Mouse (Mus musculus) frontal cortex, postnatal 25 days (tissue): Measurements from ENCODE around the gene Mamdc4.
"Not testable (repeated sequence)": the region's sequence is repeated elsewhere in the genome, so short reads cannot be mapped to it uniquely, and the experiment has no call there.

Source experiments
- DNase-seq, 2 experiments: peaks; one replicate each; pipeline ENCODE4 v3.0.0; 2022; ENCODE audit warnings: low spot score in 2 of 2

Gene Mamdc4

DNA sequence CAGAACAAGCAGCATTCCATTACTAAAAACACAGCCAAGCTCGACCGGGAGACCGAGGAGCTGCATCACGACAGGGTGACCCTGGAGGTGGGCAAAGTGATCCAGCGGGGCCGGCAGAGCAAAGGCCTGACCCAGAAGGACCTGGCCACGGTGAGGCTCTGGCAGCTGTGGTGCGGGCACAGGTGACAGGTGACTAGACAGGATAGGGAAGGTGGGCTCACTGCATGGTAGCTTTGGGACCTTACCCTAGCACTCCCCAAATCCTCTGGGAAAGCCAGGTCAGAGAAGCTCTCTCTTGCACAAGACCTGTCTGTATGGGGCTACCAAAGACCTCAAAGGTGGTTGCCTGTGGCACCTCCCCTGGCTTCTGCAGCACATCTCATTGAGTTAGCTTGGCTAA lies 14.1 kb downstream of the Mamdc4 start:
- DNase-seq = no peak

DNA sequence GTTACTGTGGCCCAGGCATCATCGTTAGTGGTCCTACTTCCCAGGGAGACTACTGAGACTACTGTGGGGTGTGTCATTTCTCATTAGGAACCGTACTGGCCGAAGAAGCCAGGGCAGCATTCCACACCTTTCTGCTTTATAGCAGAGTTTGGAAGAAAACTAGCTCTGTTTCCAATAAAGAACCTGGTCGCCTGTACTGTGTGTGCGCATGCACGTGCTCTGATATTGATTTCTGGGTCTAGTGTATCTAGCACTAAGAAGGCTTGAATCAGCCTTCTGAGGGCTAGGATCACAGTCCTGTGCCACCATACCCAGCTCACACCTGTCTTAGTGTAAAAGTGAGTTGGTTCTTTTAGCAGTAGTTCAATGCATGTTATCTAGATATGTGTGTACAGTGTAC lies 15.9 kb downstream of the Mamdc4 start:
- DNase-seq = no peak

DNA sequence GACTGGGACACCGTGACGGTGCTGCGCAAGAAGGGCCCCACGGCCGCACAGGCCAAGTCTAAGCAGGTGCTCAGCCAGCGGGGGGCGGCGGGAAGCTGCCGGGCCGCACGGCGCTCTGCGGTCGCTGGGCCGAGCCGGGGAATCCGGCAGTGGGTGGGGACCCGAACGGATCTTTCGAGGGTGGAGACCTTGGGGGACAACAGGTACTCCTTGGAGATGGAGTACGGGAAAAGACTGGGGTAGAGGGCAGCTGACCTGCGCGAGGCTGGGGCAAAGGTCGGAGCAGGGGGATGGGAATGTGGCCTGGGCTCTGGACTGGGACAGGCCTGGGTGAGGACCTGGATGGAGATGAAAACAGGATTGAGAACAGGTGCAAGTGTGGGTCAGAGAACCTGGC lies 16.7 kb downstream of the Mamdc4 start:
- DNase-seq = no peak

DNA sequence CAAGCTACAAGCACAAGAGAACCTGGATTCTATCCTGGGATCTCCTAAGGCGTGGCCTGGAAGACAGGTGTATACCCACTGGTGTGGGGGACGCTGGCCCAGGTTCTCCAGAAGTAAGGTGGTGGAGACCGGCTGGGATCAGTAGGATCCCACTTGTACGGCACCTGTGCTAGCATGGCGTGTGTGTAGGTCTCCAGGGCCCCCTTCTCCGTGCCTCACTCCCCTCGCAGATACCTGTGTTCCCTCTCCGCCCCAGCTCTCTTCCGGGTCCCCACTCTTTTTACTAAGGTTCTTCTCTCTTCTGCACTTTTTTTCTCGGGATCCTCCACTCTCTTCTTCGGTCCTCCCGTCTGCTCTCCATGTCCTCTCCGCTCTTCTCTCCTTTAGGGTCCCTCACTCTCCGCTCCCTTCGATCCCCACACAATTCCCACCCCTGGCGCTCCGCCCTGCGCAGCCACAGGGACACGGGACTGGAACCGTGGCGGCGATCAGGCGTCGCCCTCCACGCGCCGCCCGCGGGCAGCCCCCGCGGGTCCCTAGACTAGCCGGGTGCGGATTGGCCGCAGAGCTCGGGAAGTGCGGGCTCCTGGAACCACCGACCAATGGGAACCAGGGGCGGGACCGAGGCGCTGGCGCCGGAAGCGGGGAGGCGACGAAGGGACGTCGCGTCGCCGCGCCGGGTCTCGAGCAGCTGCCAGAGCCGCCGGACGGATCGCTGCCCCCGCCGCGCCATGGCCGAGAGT lies 17.3 kb downstream of the Mamdc4 start, which contains the start of gene Edf1:
Gene Edf1 (plus strand): TSS at position 627 of the 743 bp plus-strand sequence.
- DNase-seq = peak; percentile 87 to 91

DNA sequence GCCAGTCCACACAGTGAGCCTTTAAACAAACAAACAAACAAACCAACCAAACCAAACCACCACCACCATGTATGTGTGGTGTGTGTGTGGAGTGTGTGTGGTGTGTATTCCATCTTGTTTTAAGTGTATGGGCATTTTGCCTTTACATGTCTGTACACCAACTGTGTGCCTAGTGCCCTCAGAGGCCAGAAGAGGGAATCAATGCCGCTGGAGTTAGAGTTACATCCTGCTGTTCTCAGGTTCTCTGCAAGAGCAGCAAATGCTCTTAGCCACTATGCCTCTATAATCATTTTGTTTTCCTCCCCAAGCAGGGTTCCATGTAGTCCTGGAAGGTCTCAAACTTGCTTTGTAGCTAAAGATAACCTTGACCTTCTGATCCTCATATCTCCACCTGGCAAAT lies 18.3 kb downstream of the Mamdc4 start:
- DNase-seq = no peak

DNA sequence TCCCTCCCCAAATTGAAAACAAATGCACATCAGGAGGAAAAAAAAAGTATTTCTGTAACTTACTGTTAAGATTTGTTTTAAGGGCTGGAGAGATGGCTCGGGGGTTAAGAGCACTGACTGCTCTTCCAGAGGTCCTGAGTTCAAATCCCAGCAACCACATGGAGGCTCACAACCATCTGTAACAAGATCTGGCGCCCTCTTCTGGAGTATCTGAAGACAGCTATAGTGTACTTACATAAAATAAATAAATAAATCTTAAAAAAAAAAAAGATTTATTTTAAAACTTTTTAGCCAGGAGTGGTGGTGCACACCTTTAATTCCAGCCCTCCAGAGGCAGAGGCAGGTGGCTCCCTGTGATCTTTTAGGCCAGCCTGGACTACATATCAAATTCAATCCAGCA lies 19.2 kb downstream of the Mamdc4 start:
- not testable (repeated sequence) for DNase-seq

DNA sequence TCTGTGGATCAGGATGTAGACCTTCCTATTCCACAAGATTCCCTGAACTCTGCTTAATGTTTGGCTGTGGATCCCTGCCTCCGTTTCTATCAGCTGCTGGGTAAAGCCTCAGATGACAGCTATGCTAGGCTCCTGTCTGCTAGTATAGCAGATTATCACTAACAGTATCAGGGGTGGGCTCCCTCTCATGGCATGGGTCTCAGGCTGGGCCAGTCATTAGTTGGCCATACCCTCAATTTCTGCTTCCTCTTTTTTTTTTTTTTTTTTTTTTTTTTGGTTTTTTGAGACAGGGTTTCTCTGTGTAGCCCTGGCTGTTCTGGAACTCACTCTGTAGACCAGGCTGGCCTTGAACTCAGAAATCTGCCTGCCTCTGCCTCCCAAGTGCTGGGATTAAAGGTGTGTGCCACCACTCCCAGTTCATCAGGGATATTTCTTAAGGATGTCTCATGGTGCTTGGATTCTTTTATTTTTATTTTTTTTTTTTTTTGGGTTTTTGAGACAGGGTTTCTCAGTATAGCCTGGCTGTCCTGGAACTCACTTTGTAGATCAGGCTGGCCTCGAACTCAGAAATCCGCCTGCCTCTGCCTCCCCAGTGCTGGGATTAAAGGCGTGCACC lies 21.4 kb downstream of the Mamdc4 start:
- DNase-seq = not testable (repeated sequence)

DNA sequence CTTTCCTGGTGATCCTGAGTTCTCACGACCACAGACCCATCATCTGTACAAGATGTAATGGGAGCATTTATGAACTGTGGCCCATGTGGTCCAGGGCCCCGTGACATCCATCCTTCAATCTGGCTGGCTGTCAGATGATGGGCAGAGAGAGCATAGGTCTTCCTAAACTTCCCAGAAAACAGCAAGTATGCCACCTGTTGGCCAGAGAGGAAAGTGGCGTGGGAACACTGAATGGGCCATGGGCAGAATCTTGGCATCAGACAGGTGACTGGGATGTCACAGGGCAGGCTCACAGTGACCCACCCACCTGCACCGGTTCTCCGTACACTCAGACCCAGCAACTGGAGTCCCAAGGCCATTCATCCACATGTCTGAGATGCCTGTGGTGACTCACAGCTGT lies 23.5 kb downstream of the Mamdc4 start:
- DNase-seq = no peak

DNA sequence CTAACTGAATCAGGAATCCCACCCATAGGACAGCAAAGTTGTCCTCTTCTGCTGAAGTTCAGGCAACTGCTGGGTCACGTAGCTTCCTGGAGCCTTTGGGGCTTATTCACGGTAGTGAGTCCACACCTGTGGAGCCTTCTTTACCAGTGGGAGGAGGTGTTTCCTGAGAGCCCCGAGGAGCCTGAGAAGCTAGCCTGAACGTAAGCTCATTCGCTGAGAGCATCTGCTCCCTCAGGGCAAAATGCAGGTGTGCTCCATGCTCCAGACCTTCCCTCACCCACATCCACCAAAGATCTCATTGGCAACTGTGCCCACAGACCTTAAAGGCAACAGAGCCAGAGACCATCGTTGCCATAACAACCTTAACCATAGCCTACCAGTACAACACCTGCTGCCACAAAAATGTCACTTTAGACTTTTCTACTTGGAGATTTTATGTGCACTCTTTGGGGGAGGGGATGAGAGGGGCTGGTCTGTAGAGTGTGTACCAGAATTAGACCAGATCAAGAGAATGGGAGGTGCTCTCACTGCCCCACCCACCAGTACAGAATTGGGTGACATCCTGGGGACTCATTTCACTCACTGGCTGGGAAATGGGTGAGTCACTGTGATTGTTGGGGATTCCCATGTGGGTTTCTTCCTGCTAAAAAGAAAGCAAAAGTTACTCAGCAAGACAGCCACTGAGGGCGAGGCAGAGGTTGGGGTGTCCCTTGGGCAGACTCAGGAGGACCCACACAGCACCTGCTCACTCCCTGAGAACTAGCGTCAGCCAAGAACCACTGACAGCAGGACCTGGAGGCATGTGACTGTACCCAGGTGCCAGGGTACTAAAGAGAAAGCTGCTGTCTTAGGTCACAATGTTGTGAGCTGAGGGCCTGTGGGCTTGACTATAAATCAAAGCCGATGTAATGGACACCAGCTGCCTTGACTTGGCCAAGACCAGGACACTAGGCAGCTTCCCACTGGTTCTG lies 25.3 kb downstream of the Mamdc4 start:
- DNase-seq = no peak

DNA sequence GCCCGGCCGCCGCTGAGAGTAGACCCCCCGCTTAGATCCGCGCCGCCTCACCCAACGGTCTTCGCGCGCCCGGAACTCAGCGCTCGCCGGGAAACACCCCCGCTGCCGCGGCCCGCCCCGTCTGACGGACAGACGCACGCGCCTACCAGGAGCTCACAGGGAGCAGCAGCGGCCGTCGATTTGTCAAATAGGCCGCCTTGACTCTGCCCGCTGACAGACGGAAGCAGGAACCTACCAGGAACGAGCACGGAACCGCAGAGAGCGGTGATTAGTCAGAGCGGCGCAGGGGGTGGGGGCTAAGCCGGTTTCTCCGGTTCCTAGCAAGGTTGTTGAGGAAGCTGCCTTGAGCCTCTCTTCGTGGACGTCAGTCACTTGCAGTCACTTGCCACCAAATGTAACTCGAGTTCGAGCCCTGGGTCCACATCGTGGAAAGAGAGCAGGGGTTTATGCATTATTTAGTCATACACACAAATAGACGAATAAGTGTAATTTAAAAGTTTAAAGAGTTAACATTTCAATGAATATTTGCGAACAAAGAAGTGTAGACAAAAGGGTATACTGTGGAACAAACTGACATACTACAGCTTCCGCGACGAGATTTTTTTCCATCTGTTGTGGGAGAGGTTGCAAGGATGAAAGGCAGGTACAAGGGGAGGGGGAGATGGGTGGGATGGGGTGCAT lies 27.7 kb downstream of the Mamdc4 start, which contains the start of gene Traf2:
Gene Traf2 (minus strand): TSS at position 130 of the 681 bp plus-strand sequence.
- DNase-seq = peak; percentile 98 to 99

DNA sequence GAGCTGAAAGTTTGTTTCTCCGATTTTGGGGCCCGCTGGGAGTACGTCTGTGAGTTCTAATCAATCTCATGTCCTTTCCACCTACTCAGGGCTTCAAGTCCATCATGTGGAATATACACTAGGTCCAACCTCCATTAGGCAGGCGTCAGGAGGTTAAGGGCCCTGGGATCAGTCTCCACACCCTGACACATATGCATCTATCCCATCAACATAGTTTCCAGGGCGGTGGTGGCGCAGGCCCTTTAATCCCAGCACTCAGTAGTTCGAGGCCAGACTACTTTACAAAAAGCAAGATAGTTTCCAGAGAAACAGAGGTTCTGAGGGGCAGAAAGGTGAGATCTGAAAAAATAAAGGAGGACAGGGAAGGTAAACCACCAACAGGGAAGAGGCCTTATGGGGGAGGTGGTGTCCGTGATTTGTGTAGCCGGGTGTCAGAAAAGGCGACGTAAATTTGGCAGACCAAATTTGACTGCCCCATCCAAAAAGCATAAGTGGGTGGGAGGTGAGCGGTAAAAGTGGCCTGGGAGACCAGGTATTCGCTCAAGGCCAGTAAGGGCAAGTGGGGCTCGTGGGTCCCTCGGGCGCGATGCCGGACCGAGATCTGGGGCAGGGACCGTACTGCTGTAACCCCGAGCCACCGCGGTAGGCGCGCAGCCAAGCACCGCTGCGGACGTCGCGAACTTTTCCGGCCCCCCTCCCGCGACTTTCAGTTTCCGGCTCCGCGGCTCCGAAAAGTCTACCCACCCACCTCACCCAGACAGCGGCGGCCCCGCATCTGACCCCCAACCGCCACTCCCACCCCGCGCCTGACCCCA lies 28.4 kb downstream of the Mamdc4 start:
- no peak for DNase-seq

DNA sequence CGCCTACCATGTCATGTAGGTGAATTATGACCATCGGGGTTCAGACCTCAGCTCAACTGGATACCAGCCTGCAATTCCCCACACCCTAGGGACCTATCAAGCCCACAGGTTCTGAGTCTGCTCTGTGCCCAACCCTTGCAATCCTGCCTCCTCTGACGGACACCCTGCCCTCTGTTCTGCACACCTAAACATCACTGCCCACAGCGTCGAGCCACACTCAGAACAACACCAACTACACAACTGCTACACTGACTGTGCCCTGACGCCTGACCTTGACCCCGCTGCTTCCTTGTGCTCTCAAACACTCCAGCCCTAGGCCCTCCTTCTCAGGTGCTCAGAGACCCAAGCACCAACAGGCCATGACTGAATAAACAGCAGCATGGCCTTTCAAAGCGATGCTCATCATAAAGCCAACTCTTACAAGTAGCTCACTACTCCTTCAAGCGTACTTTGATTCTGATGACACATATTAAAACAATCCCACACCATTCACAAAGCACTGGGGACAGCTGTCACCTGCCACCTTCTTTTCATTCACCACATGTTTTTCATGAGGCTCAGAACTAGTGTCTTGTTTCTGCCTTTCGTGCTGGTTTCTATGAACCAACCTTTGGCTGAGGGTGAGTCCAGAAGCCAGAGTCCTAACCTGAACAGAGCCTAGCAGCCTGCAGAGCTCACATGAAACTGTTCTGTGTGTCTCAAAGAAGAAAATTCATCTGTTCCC lies 32.8 kb downstream of the Mamdc4 start:
- no peak for DNase-seq

DNA sequence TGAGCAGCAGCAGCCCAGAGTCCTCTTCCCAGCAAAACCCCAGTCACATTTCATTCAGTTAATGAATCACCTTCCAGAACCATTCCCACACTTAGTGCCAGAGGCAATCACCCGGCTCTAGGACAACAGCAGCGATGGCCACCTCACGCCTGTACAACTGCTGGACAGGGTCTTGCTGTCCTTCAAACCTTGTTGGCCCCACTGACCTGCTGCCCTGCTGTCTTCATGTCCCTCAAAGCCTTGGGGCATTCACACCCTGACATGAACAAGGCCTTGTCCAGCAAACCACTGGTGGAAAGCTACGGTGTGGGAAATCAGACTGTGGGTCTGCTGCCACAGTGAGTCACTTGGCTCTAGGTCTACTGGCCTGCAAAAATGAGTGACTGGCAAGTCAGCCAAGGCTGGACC lies 34.1 kb downstream of the Mamdc4 start:
- DNase-seq = no peak

DNA sequence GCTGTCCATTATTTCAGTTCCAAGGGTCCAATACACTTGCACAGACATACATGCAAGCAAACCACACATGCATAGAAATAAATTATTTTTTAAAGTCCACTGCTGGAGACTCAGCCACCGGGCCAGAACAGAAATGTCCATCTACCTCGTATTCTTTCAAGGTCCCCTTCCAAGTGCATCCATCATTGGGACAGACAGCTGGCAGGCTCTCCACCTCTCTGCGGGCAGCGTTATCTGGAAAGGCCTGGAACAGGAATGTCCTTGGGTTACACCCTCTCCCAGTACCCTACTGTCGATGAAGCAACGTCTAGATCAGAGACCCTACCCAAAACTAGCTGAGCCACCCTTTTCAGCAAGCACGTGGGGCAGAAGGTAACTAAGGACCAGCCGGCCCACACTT lies 38.1 kb downstream of the Mamdc4 start:
- DNase-seq = no peak

DNA sequence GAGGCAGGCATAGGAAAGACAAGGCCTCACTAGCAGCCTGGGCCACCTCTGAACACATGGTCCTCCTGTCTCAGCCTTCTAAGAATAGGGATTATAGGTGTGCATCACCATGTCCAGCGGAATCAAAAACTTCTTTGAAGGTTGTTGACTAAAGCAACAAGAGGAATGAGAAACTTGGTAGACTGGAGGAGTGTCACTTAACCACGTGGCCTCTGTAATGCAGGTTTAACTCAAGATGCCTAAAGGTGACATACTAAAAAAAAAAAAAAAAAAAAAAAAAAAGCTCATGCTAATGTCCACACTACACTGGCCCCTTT lies 39.8 kb downstream of the Mamdc4 start:
- no peak for DNase-seq

DNA sequence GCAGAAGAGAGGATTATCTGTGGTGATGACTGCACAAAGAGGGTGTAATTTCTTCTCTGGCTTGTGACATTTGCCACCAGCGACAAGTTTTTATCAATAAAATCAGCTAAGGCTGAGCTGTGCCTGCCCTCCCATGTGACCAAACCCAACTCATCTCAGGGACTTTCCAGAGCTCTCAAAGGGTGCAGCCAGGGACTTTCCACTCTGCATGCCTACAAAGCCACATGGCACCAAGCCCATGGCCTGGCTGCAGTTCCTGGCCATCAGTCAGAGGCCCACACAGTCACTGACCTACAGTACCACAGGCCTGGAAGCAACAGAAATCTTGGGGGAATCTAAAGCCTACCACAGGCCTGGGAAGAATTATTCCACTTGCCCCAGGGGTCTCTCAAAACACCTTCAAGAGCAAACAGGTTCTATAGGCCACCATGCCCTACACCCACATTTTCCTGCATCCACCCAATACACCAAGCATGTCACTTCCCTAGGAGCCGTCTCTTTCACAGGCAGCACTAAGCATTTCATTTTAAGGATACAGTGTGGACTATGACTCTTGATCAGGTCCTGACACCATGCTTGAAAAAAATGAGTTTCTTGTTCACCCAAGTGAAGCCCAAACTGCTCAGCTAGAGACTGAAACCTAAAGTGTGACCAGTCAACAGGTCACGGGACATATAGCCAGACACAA lies 40.3 kb downstream of the Mamdc4 start:
- no peak for DNase-seq

DNA sequence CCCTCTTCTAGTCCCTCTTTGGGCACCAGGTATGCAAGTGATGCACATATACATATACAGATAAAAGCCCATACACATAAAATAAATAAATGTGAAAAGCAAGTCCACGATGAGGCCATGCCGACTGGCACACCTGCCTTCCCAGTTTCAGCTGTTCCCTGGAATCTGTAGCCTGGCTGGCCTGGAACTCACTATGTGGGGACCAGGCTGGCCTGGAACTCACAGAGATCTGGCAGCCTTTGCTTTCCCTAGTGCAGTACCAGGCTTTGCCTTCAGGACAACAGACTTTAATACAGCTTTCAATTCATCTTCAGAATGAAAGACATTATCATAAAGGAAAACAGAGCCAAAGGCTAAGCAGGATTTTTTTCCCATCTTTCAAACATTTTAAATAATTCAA lies 40.9 kb downstream of the Mamdc4 start:
- DNase-seq = no peak

DNA sequence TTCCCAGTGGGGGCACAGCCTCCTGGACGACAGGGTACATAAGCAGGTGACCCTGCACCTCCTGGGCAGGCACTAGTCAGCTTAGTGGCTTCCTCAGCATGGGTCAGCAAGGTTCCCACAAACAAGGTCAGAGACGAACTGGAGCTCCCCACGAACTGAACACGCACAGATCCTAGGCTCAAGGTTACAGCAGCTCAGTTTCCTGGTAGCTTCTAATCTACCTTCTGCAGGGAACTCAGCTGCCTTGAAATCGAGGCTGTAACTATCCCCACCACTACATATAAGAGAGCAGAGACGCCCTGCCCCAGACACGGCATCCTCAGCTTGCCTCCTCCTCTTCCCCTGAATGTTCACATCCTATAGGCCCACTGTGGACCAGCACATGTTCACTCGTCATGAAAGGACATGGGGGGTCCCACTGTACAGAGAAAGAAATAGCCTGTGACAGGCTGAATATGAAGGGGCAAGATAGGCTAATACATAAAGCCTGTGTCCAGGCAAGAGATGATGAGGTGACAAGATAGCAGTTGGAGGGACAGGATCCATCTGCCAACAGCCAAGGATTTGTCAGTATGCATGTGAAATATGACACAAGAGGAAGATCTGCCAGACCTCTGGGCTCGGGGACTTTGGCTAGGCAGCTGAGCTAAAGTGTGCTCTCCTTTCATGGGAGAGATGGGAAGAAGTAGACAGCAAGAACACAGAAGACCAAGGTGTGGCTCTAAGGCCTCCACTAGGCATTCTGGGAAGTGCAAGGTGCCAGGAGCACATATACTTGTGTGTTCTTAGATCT lies 47.9 kb downstream of the Mamdc4 start:
- DNase-seq = no peak
